Mouse (Mus musculus): ENCODE measurements around the gene Adam23.

DNA sequence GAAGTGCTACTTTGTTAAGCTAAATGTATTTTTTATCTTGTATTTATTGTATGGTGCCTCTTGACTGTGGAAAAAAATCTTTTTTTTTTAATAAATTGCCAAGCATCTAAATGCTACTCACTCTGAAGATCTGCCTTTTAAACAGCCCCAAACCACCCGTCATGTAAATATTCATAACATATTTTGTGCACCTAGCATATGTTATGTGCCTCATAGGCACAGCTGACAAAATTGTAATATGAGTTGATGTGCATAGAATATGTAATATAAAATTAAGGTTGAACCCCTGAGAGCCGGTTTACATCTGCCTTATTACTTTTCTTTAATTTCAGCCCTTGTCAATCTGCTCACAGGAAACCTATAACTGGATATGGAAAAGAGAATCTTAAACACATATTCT, 98.4 kb downstream of the Adam23 start:
- no peak for TF ChIP-seq CTCF (IDR thresholded peaks at IDR 0.05)
- no peak for TF ChIP-seq EP300 (IDR thresholded peaks at IDR 0.05)

Data from lung, postnatal 0 days (tissue).